Mouse (Mus musculus) intestine, postnatal 0 days (tissue): ENCODE results near the gene Mmd2. TPM values are rescaled to one million over a fixed set of nuclear protein-coding genes. Genes with fewer than 3 reads are reported as not detected.

Experiments
- ATAC-seq: fragments of 200-750 bp; cut with Nextera tagmentation; 2 replicates; pipeline ENCODE4 v1.8.0; 2017; ENCODE audit warnings: mild to moderate bottlenecking, moderate TSS enrichment, moderate library complexity
- H3K27ac ChIP-seq: fragments of 300-500 bp; sonication (generic); 2 replicates; pipeline ENCODE4 v1.5.1; 2014; ENCODE audit warnings: mild to moderate bottlenecking, low read depth, low read length, moderate library complexity
- H3K27me3 ChIP-seq: fragments of 300-500 bp; sonication (generic); replicated peaks from 2 replicates; pipeline ENCODE4 v1.6.1; 2014; ENCODE audit warnings: low read length, mixed read lengths; ENCODE audit not compliant: control insufficient read depth, insufficient read depth
- H3K36me3 ChIP-seq: fragments of 300-500 bp; sonication (generic); 2 replicates; pipeline ENCODE4 v1.6.1; 2014; ENCODE audit warnings: mild to moderate bottlenecking, moderate library complexity; ENCODE audit not compliant: control insufficient read depth, insufficient read depth
- H3K4me1 ChIP-seq: fragments of 300-500 bp; sonication (generic); replicated peaks from 2 replicates; pipeline ENCODE4 v1.6.1; 2014; ENCODE audit warnings: antibody characterized with exemption, low read length, mixed read lengths; ENCODE audit not compliant: control insufficient read depth, insufficient read depth
- H3K4me2 ChIP-seq: fragments of 300-500 bp; sonication (generic); replicated peaks from 2 replicates; pipeline ENCODE4 v1.6.1; 2014; ENCODE audit warnings: low read depth, mild to moderate bottlenecking, moderate library complexity
- H3K4me3 ChIP-seq: fragments of 300-500 bp; sonication (generic); 2 replicates; pipeline ENCODE4 v1.5.1; 2014; ENCODE audit warnings: low read depth, low read length
- H3K9ac ChIP-seq: fragments of 300-500 bp; sonication (generic); 2 replicates; pipeline ENCODE4 v1.6.1; 2014; ENCODE audit warnings: mild to moderate bottlenecking, low read depth, low read length
- H3K9me3 ChIP-seq: fragments of 300-500 bp; sonication (generic); 2 replicates; pipeline ENCODE4 v1.6.1; 2016; ENCODE audit warnings: mixed run types; ENCODE audit not compliant: control insufficient read depth
- CTCF ChIP-seq: sonication (generic); IDR thresholded peaks from 2 replicates; pipeline ENCODE4 v1.5.1; 2016; ENCODE audit warnings: low read depth, mild to moderate bottlenecking, control low read depth, antibody characterized with exemption, moderate library complexity
- WGBS: fragments of 180-500 bp; shearing (Covaris S2); extraction: QIAGEN DNeasy Blood & Tissue Kit; methylation state at CpG from one replicate; pipeline ENCODE4 v1.1.7; 2014; 5-methylcytosine and 5-hydroxymethylcytosine counted together
- polyA plus RNA-seq: library from polyadenylated mRNA; unstranded; fragments of >200 nt; fragmentation: Nextera tagmentation; extraction: Ambion mirVana; gene quantifications from 2 replicates; pipeline ENCODE4 v1.2.1, GENCODE M21; 2015

The Mmd2 gene
- polyA plus RNA-seq, 1 experiment from 2014 or later = 0.63 TPM

- Histone ChIP-seq H3K27me3 (0 out of 2 replicates have a peak, but pooled peaks cover 5% of the 10 kb centered on the region), H3K4me3 (no peak overlapping the region), H3K4me1 (no peaks in the 10 kb centered on the region), H3K9me3 (no peaks in the 10 kb centered on the region), H3K4me2 (no peak overlapping the region), H3K27ac (no peak overlapping the region), H3K36me3 (no peaks in the 10 kb centered on the region), H3K9ac (no peak overlapping the region)
- WGBS = 53% methylated on average over 5 of the region's 5 CpGs
- ATAC-seq = no peak
- no peak for TF ChIP-seq CTCF
Observed at GRCm38 (mm10) chr5:142545014-142545795, 63.4 kb downstream of the Mmd2 start.

GRCm38 (mm10) chr5:142537286-142537685 lies 71.3 kb downstream of the Mmd2 start:
- 82% methylated on average over 3 of the region's 3 CpGs for WGBS
- ATAC-seq = no peak
- H3K36me3 ChIP-seq = no peaks in the 10 kb centered on the region

GRCm38 (mm10) chr5:142535388-142535787 lies 73.2 kb downstream of the Mmd2 start:
- no peak for ATAC-seq

More at GRCm38 (mm10) chr5:142537286-142537685, 71.3 kb downstream of the Mmd2 start:
- TF ChIP-seq CTCF = no peak
- H3K27ac ChIP-seq = no peak overlapping the region
- no peak overlapping the region for H3K4me3 ChIP-seq
- H3K4me2 ChIP-seq = no peak overlapping the region
- H3K9me3 ChIP-seq = no peaks in the 10 kb centered on the region
- H3K4me1 ChIP-seq = no peaks in the 10 kb centered on the region
- H3K27me3 ChIP-seq = no peaks in the 10 kb centered on the region
- H3K9ac ChIP-seq = no peak overlapping the region

GRCm38 (mm10) chr5:142529915-142530314 lies 78.7 kb downstream of the Mmd2 start, which contains the start of gene Papolb:
Gene Papolb, minus strand, starts transcription at chr5:142530076.
- no peaks in the 10 kb centered on the region for H3K36me3 ChIP-seq
- H3K4me3 ChIP-seq = no peak within 1 kb of the TSS
- H3K27ac ChIP-seq = no peak within 1 kb of the TSS
- 41% methylated on average over 35 of the region's 41 CpGs for WGBS
- no peaks in the 10 kb centered on the region for H3K9me3 ChIP-seq
- no peak for ATAC-seq
- no peak within 1 kb of the TSS for H3K9ac ChIP-seq
- peaks cover 21% of the 10 kb centered on the region for H3K27me3 ChIP-seq
- no peak for TF ChIP-seq CTCF
- no peak within 1 kb of the TSS for H3K4me2 ChIP-seq
- no peaks in the 10 kb centered on the region for H3K4me1 ChIP-seq

More at GRCm38 (mm10) chr5:142535388-142535787, 73.2 kb downstream of the Mmd2 start:
- Histone ChIP-seq H3K27me3 (peaks cover 4% of the 10 kb centered on the region; the same call in 1 of the 2 replicates), H3K27ac (no peak overlapping the region), H3K9ac (no peak overlapping the region), H3K4me2 (no peak overlapping the region), H3K36me3 (no peaks in the 10 kb centered on the region), H3K9me3 (no peaks in the 10 kb centered on the region), H3K4me3 (no peak overlapping the region), H3K4me1 (no peaks in the 10 kb centered on the region)
- no peak for TF ChIP-seq CTCF
- 77% methylated on average over 4 of the region's 4 CpGs for WGBS

- Histone ChIP-seq H3K4me1 (no peaks in the 10 kb centered on the region), H3K4me3 (no peak overlapping the region), H3K27ac (no peak overlapping the region), H3K4me2 (no peak overlapping the region), H3K27me3 (peaks cover 12% of the 10 kb centered on the region), H3K9me3 (no peaks in the 10 kb centered on the region), H3K36me3 (no peaks in the 10 kb centered on the region), H3K9ac (no peak overlapping the region)
- ATAC-seq = no peak
- whole genome bisulfite sequencing = 67% methylated on average over 8 of the region's 8 CpGs
- no peak for TF ChIP-seq CTCF
Observed at GRCm38 (mm10) chr5:142524711-142525464, 83.7 kb downstream of the Mmd2 start.

GRCm38 (mm10) chr5:142521195-142521866 lies 87.3 kb downstream of the Mmd2 start:
- no peaks in the 10 kb centered on the region for H3K27me3 ChIP-seq
- H3K27ac ChIP-seq = no peak overlapping the region
- TF ChIP-seq CTCF = no peak
- WGBS = 81% methylated on average over 11 of the region's 11 CpGs
- H3K4me3 ChIP-seq = no peak overlapping the region
- no peaks in the 10 kb centered on the region for H3K9me3 ChIP-seq
- no peaks in the 10 kb centered on the region for H3K36me3 ChIP-seq
- no peak overlapping the region for H3K9ac ChIP-seq
- H3K4me2 ChIP-seq = no peak overlapping the region
- no peaks in the 10 kb centered on the region for H3K4me1 ChIP-seq
- ATAC-seq = no peak
